Mouse (Mus musculus) thymus, postnatal 25 days (tissue): ENCODE data around the gene Ntrk1.
A peak's percentile ranks its signal among the peaks of the same experiment; 100 is the strongest.
"Not testable (repeated sequence)": the region's sequence is repeated elsewhere in the genome, so short reads cannot be mapped to it uniquely, and the experiment has no call there.

Experiments used
- DNase-seq: peaks from one replicate; pipeline ENCODE4 v3.0.0; 2022

The Ntrk1 gene

DNA sequence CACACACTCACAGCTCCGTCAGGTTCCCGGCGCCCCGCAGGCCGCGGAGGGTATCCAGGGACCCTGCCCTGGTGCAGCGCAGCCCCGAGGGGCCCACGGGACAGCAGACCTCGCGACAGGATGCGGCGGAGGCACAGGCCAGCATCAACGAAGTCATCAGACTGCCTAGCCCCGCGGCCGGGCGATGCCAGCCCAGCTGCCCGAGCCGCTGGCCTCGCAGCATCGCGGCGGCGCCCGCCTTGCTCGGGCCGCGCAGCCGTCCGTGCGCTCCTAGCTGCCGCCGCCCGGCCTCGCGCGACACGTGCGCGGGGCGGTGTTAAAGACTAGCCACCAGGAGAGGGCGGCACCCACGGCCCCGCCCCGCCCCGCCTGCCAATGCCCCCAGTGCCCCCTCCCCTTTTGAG, at the start of gene Ntrk1:
TSS of gene Ntrk1 (minus strand) at position 241 of the 404 bp plus-strand sequence.
- DNase-seq, result no peak

DNA sequence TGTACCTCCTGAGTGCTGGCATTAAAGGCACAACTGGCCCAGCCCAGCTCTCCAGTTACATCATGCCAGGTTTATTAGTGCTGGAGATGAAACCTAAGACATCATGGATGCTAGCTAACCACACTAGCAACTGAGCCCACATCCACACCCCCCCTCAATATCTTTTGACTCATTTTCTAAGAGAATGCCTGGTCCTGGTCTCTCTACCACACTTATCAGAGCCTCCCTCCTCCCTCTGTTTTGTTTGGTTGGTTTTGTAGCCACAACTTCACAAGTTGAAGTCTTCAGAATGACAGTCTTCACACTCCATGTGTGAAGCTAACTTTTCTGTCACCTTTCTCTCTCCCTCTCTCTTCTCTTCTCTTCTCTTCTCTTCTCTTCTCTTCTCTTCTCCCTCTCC, 45.9 kb upstream of the Ntrk1 start:
- DNase-seq, result no peak

GRCm38 (mm10) chr3:87838622-87839021, 43.7 kb upstream of the Ntrk1 start:
- DNase-seq, result peak; percentile 83

- DNase-seq, result peak; percentile 58
Measured at GRCm38 (mm10) chr3:87833482-87833881, 38.5 kb upstream of the Ntrk1 start.

DNA sequence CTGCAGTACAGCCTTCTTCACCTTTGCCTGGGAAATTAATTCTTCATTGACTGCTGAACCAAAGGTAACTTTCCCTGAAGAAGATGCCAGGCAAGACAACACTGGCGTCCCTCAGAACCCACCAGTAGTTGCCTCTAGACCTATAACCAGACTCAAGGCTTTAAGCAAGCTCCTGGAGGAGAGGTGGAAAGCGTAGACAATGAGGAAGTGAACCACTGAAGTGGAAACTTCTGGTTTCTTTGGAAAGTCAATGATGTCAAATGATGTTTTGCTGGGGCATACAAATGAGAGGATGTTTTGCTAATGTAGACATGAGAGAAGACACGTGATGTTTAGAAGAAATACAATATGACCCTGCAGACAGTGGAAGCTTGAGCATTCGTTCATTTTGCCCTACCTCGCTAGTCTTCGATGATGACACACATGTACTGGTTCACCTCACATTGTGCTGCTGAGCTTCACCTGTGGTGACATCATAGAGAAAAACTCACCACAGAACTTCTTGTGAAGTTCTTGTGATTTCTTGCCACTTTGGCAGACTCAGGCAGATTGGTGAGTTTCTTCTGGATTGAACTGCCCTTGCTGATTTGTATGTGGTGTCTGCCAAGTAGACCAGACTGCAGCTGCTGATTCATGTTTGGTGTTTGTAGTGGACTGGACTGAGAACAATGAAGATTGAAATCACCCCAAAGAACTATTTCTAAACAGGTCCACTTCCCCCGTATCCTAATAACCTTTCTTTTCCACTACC, 37.3 kb upstream of the Ntrk1 start:
- no peak for DNase-seq

GRCm38 (mm10) chr3:87829025-87829424, 34.1 kb upstream of the Ntrk1 start:
- DNase-seq, result peak; percentile 18

DNA sequence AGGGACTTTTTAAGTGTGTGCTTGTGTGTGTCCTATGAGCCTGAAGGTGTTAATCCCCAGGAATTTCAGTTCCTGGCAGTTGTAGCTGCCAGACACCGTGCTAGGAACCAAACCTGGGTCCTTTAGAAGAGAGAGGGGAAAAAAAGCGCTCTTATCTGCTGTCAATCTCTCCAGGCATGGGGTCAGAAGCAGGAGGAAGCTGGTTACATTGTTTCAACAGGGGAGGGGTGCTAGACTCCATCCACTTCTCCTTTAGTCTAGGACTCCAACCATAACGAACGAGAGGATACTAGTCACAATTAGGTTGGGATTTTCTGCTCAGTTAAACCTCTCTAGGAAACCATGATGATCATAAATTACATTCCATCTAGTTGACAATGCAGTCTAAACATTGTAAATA, 33.5 kb upstream of the Ntrk1 start:
- no peak for DNase-seq

- not testable (repeated sequence) for DNase-seq
Measured at GRCm38 (mm10) chr3:87824206-87824605, 29.2 kb upstream of the Ntrk1 start, which contains the start of gene Pear1. Gene Pear1, minus strand, starts transcription at chr3:87824306.

- DNase-seq, result no peak
Measured at GRCm38 (mm10) chr3:87818226-87818625, 23.3 kb upstream of the Ntrk1 start.

- DNase-seq, result peak; percentile 73
Measured at GRCm38 (mm10) chr3:87816646-87817093, 21.7 kb upstream of the Ntrk1 start.

DNA sequence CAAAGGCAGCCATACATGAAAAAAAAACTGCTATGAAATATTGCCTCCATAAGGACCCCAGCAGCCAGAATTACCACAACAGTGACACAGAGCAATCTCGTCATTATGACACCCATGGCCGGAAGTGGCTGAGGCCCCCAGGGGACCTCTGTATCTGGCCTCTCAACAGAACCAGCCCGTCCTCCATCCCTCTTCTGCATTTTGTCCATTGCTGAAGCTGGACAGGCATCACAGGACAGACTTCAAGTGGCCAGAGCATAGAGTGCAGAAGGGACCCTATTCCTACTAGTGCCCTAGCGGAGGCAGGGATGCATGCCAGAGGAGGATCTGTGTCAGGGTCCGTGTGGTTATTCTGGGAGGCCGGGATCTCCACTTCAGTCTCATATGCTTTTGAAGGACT, 21.2 kb upstream of the Ntrk1 start:
- DNase-seq, result no peak

DNA sequence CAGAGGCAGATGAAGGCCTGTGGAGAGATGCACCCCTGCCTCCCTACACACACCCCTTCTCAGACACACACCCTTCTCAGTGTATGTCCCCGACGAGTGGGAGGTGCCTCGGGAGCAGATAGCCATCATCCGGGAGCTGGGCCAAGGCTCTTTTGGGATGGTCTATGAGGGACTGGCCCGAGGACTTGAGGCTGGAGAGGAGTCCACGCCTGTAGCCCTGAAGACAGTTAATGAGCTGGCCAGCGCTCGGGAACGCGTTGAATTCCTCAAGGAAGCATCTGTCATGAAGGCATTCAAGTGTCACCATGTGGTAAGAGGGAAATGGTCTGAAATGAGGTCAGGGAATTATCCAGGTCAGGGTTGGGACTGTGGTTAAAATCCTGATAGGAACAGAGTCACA, 17.9 kb upstream of the Ntrk1 start:
- no peak for DNase-seq

GRCm38 (mm10) chr3:87812413-87812812, 17.5 kb upstream of the Ntrk1 start:
- DNase-seq, result no peak

GRCm38 (mm10) chr3:87811297-87811696, 16.3 kb upstream of the Ntrk1 start:
- DNase-seq, result no peak

DNA sequence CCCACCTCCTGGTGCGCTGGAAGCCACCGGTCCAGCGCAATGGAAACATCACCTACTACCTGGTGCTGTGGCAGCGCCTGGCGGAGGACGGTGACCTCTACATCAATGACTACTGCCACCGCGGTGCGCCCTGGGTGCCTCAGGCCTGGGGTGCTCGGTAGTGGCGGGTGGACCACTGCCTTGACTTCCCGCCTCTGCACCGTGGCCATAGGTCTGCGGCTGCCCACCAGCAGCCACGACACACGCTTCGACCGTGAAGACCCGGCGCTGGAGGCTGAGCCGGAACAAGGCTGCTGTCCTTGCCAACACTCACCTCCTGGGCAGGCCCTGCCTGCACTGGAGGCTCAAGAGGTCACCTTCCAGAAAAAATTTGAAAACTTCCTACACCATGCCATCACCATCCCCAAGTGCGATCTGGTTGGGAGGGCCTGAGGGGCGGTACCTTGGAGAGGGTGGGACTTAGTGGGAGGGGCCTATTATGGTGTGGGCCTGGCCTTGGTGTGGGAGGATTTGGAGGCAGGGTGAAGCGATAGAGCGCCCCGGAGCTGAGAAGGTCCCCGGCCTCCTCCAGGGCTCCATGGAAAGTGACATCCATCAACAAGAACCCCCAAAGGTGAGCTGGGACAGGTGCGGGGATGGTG, 14.5 kb upstream of the Ntrk1 start:
- DNase-seq, result no peak

DNA sequence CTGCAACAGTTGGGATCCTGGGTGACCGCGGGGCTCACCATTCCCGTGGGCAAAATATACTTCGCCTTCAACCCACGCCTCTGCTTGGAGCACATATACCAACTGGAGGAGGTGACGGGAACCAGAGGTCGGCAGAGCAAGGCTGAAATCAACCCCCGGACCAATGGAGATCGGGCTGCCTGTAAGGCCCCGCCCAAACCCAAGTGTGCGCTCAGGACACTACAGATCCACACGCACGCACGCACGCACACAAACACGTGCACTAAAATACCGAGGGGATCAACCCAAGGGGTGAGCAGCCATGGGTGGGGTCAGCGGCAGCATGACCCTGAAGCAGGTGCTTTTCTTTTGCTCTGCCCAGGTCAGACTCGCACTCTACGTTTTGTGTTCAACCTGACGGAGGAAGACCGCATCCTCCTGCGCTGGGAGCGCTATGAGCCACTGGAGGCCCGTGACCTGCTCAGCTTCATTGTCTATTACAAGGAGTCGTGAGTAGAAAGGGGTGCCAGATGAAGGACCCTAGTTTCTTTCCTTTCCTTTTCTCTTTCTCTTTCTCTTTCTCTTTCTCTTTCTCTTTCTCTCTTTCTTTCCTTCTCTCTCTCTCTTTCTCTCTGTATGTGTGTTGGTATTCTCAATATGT, 9.2 kb upstream of the Ntrk1 start:
- DNase-seq, result peak; percentile 7

DNA sequence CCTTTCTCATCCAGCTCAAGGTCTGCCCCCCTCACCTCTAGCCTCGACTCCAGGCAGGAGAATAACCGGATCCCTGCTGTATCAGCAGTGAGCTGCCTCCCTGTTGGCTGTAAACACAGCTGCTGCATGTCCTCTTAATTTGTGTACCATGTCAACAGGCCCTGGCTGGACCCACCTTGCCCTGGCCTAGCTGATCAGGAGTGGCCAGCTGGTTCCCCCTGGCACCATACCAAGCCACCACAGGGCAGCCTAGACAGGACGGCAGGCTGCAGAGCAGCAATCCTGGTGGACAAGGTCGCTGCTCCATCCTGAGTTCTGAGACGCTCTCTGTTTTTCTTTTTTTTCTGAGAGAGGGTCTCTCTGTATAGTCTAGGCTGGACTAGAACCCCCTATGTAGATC, 6.7 kb upstream of the Ntrk1 start:
- DNase-seq, result no peak

DNA sequence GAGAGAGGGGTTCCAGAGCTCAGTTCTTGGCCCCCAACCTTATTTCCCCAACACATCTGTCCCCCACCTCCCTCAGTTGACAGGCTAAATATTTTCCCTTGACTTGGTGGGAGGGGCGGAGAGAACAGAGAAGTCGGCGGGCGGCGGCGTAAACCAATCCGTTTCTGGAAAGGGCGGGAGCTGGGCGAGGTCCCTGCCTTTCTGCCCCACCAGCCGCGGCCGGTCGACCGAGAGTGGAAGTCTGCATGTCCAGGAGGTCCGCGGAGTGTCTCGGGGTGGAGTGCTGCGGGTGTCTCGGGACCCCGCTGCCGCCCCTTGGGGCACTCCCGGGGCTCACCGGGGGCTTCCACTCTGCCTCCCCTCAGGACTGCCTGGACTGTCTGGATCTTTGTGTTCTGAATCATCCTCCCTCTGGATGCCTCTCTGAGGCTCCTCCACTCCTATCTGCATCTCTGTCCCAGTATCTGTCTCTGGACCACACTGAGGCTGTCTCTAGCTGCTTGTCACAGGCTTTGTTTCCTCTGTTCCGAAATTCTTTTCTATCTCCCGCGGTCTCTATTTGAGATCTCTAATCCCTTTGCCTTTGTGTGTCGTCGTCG, 1.9 kb upstream of the Ntrk1 start, which contains the start of gene Insrr:
TSS of gene Insrr (plus strand) at position 216 of the 599 bp plus-strand sequence.
- DNase-seq, result no peak

GRCm38 (mm10) chr3:87795336-87796277, 645 bp upstream of the Ntrk1 start:
- peak; percentile 57 for DNase-seq

- no peak for DNase-seq
Measured at GRCm38 (mm10) chr3:87789768-87790167, 5.2 kb downstream of the Ntrk1 start.

- no peak for DNase-seq
Measured at GRCm38 (mm10) chr3:87789248-87789647, 5.7 kb downstream of the Ntrk1 start.

DNA sequence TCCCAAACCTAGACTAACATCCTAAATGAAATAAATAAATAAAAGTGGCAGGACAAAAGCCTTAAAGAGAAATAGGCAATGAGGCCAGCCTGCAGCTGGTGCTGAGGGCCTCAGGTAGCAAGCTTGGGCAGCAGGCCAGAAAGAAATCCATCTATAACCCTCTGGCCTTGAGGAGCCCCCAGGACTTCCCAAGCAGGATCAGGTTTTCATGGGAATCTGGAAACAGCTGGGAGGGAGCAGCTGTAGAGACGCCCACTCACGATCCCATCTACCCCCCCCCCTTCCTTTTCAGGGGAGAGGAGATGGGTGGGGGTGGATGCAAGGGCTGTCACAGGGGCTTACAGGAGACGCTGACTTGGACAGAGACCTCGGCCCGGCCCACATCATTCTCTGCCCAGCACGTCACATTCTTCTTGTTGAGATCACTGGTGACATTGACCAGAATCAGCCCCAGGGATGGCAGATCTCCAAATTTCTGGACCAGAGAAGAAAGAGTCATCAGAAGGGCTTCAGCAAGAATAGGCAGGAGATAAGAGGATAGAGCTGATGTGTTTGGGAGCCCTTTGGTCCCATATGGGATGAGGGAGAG, 9.2 kb downstream of the Ntrk1 start:
- no peak for DNase-seq
